Mouse (Mus musculus): ENCODE measurements around the gene Nup214. TPM values are rescaled to one million over a fixed set of nuclear protein-coding genes. Genes with fewer than 3 reads are reported as not detected.
A peak's percentile ranks its signal among the peaks of the same experiment; 100 is the strongest.

The Nup214 gene
- polyA plus RNA-seq, 1 experiment from 2014 or later, result 63.7 TPM

DNA sequence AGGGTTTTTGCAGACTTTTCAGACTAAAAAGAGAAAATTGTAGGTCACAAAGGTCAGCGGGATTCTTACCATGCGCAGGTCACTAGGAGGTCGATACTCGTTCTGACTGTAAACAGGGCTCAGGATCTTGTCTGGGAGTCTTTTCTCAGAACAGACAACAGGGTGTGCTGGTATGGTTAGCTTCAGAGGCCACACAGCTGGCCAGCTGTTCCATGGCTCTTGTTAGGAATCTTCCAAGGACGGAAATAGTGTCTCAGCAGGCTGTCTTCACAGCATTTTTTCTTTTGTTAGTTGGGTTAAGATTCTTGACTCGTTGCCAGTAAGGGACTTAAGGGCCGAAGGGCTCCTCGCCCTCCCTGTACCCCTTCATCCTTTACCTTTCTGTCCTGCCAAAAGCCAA, 7.4 kb upstream of the Nup214 start:
- Histone ChIP-seq H3K27me3 (replicated peaks) (no peaks in the 10 kb centered on the region), H3K27ac (no peak overlapping the region), H3K4me1 (peaks cover 19% of the 10 kb centered on the region), H3K4me3 (no peak overlapping the region), H3K9ac (no peak overlapping the region), H3K36me3 (peaks cover 23% of the 10 kb centered on the region), H3K4me2 (replicated peaks) (no peak overlapping the region), H3K9me3 (no peaks in the 10 kb centered on the region)
- no peak for ATAC-seq (ENCODE audit: low FRiP score, low read depth)
- 85% methylated on average over 8 of the region's 8 CpGs for WGBS

DNA sequence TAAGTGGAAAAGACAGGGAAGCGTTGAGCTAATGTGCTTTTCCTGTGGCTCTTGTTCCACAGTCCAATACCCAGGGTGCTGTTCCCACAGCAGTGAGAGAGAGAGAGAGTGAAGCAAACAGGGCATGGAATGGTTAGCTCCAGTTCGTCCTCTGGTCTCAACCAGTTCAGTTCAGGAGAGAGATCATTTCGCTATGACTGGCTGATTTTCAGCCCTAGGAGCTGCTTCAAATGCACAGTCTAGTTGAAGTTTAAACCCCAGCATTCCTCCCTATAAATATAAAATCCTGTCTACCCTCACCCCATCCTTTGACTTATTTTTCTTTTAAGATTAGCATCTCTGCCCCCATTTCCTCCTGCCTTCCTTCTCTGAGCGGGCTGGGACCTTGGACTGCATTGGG, 1.6 kb upstream of the Nup214 start:
- Histone ChIP-seq H3K4me2 (replicated peaks) (no peak overlapping the region), H3K27ac (no peak overlapping the region), H3K27me3 (replicated peaks) (no peaks in the 10 kb centered on the region), H3K36me3 (peaks cover 33% of the 10 kb centered on the region), H3K4me1 (peaks cover 14% of the 10 kb centered on the region), H3K9ac (no peak overlapping the region), H3K4me3 (no peak overlapping the region), H3K9me3 (no peaks in the 10 kb centered on the region)
- 91% methylated on average over 4 of the region's 4 CpGs for WGBS
- ATAC-seq (ENCODE audit: low FRiP score, low read depth), result no peak

DNA sequence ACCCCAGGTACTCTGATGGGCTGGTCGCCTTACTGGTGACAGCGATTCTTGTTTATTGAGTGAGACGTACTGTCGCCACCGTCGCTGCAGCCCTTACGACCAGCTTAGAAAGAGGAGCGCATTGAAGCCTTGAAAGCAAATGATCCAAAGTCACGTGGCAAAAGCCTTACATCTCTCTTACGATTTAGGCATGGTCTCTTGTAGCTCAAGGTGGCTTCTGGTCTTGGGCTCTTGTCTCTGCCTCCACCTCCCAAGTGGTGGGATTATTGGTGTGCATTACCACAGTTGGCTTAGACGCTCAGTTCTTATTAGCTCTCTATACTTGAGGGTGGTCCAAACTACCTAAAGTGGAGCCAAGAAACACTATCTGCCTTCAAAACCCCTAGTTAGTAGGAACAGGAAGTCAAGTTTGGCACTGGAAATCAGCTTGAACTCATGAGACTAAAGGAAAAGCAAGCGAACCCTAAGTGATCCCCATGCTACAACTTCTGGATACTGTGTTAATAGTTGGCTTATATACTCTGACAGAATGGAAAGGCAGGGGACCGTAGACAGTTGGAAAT, 654 bp downstream of the Nup214 start:
- 11% methylated on average over 13 of the region's 13 CpGs for WGBS
- Histone ChIP-seq H3K9ac (peak overlapping the region; percentile 93), H3K27ac (no peak overlapping the region), H3K4me2 (replicated peaks) (peak overlapping the region; percentile 82), H3K27me3 (replicated peaks) (no peaks in the 10 kb centered on the region), H3K36me3 (peaks cover 46% of the 10 kb centered on the region), H3K4me3 (peak overlapping the region; percentile 86), H3K9me3 (no peaks in the 10 kb centered on the region), H3K4me1 (peaks cover 14% of the 10 kb centered on the region)
- no peak; the same call in 1 of the 2 replicates for ATAC-seq (ENCODE audit: low FRiP score, low read depth)

DNA sequence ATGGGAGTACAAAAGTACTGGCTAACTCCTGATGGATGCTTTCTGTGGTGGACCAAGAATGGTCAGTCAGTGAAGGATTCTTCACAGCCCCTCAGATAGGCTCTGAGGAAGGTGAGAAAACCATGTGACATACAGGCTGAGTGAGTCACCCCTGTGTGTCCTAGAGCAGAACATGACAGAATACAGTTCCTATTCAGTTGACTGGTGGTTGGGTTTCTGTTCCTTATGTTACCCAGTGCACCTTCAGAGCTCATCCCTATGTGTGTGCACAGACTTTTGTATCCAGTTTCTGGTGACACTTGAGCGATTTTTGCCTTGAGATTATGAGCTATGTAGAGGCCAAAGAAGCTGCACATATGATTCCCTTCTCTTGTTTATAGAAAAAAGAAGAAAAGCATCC, 13.5 kb downstream of the Nup214 start:
- WGBS, result 100% methylated on average over 1 of the region's 1 CpGs

DNA sequence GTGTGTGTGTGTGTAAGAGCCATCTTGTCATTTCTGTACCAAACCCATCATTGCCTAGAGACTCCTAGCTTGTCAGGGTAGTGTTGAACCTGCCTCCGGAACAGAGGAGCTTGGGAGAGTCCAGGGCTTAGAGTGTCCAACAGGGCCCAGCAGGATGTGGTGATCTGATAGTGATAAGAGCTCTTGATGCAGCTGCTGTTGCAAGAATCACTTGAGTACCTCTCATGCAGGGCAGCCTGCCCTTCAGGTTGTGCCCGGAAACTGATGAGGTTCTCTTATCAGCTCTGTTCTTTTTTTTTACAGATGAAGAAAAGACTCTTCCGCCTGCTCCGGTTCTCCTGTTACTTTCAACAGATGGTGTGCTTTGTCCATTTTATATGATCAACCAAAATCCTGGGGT, 16.7 kb downstream of the Nup214 start:
- H3K27ac ChIP-seq, result no peak overlapping the region
- H3K4me1 ChIP-seq, result no peaks in the 10 kb centered on the region
- H3K4me3 ChIP-seq, result no peak overlapping the region
- no peak overlapping the region for H3K9ac ChIP-seq
- WGBS, result 96% methylated on average over 4 of the region's 4 CpGs
- H3K27me3 ChIP-seq (replicated peaks), result no peaks in the 10 kb centered on the region
- no peak overlapping the region for H3K4me2 ChIP-seq (replicated peaks)
- peaks cover 94% of the 10 kb centered on the region for H3K36me3 ChIP-seq
- ATAC-seq (ENCODE audit: low FRiP score, low read depth), result no peak
- H3K9me3 ChIP-seq, result no peaks in the 10 kb centered on the region

More for the DNA sequence above, 13.5 kb downstream of the Nup214 start:
- H3K9me3 ChIP-seq, result no peaks in the 10 kb centered on the region
- no peak for ATAC-seq (ENCODE audit: low FRiP score, low read depth)
- no peaks in the 10 kb centered on the region for H3K27me3 ChIP-seq (replicated peaks)
- H3K9ac ChIP-seq, result no peak overlapping the region
- no peak overlapping the region for H3K4me3 ChIP-seq
- H3K4me2 ChIP-seq (replicated peaks), result no peak overlapping the region
- H3K27ac ChIP-seq, result no peak overlapping the region
- H3K36me3 ChIP-seq, result peaks cover 96% of the 10 kb centered on the region
- H3K4me1 ChIP-seq, result no peaks in the 10 kb centered on the region

DNA sequence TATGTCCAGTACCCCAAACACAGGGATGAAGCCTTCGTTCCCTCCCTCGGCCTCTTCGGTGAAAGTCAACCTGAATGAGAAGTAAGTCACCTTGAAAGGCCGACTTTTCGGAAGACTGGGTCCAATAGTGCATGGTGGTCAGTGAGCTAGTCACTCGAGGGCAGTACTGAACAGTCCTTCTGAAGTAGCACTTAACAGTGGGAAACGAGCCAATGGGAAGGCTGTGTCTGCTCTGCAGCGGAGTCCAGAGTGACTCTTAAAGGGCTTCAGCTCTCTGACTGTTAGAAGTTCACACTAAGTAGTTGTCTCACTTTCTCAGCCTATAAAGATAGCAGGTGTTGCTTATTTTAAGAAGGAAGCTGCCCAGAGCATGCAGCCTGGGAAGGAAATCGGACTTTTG, 20.7 kb downstream of the Nup214 start:
- peaks cover 95% of the 10 kb centered on the region for H3K36me3 ChIP-seq
- H3K4me1 ChIP-seq, result no peaks in the 10 kb centered on the region
- H3K4me3 ChIP-seq, result no peak overlapping the region
- no peak for ATAC-seq (ENCODE audit: low FRiP score, low read depth)
- H3K4me2 ChIP-seq (replicated peaks), result no peak overlapping the region
- H3K27me3 ChIP-seq (replicated peaks), result no peaks in the 10 kb centered on the region
- no peak overlapping the region for H3K27ac ChIP-seq
- H3K9me3 ChIP-seq, result no peaks in the 10 kb centered on the region
- WGBS, result 94% methylated on average over 9 of the region's 9 CpGs
- H3K9ac ChIP-seq, result no peak overlapping the region

DNA sequence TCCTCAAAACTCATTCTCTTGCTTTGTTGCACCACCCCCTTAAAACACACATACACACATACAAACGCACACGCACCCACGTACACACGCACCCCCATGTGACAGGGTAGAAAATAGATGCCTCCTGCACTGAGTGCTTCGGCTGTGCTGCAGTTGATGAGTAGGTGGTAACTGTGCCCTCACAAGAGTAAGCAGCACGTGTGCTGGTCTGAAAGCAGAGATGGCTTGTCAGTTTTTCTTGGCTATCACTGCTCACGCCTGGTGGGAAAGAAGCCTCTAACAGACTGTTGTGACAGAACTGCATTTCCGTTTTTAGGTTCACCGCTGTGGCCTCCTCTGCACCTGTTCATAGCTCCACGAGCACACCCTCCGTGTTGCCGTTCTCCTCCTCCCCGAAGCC, 21.8 kb downstream of the Nup214 start:
- Histone ChIP-seq H3K4me2 (replicated peaks) (no peak overlapping the region), H3K9ac (no peak overlapping the region), H3K36me3 (peaks cover 93% of the 10 kb centered on the region), H3K27ac (no peak overlapping the region), H3K9me3 (no peaks in the 10 kb centered on the region), H3K4me1 (no peaks in the 10 kb centered on the region), H3K27me3 (replicated peaks) (no peaks in the 10 kb centered on the region), H3K4me3 (no peak overlapping the region)
- WGBS, result 95% methylated on average over 13 of the region's 13 CpGs
- no peak for ATAC-seq (ENCODE audit: low FRiP score, low read depth)

DNA sequence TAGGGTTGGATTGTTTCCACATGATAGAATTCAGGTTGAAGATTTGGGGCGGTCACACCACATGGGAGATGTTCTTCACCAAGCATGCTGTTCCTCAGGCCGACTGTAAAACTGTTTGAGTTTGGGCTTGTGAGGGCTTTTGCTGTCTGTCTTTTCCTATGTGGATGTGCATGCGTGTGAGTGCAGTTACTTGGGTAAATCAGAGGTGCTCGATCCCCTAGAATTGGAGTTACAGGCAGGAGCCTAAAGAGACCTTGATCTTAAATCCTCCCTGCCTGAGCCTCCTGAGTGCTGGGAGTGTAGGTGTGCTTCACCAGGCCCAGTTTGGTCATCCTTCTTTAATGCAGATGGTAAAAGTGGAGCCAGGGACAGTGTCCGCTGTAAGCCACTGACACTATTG, 23.3 kb downstream of the Nup214 start:
- Histone ChIP-seq H3K36me3 (peaks cover 86% of the 10 kb centered on the region), H3K4me1 (no peaks in the 10 kb centered on the region), H3K9me3 (no peaks in the 10 kb centered on the region), H3K27ac (no peak overlapping the region), H3K4me2 (replicated peaks) (no peak overlapping the region), H3K4me3 (no peak overlapping the region), H3K9ac (no peak overlapping the region), H3K27me3 (replicated peaks) (no peaks in the 10 kb centered on the region)
- WGBS, result 95% methylated on average over 5 of the region's 5 CpGs
- ATAC-seq (ENCODE audit: low FRiP score, low read depth), result no peak

- no peaks in the 10 kb centered on the region for H3K4me1 ChIP-seq
- no peak overlapping the region for H3K4me2 ChIP-seq (replicated peaks)
- no peaks in the 10 kb centered on the region for H3K27me3 ChIP-seq (replicated peaks)
- 76% methylated on average over 2 of the region's 2 CpGs for WGBS
- no peak overlapping the region for H3K27ac ChIP-seq
- H3K36me3 ChIP-seq, result peaks cover 86% of the 10 kb centered on the region
- ATAC-seq (ENCODE audit: low FRiP score, low read depth), result no peak
- H3K4me3 ChIP-seq, result no peak overlapping the region
- no peaks in the 10 kb centered on the region for H3K9me3 ChIP-seq
- no peak overlapping the region for H3K9ac ChIP-seq
Observed at GRCm38 (mm10) chr2:31998443-31998842, 24.2 kb downstream of the Nup214 start.

DNA sequence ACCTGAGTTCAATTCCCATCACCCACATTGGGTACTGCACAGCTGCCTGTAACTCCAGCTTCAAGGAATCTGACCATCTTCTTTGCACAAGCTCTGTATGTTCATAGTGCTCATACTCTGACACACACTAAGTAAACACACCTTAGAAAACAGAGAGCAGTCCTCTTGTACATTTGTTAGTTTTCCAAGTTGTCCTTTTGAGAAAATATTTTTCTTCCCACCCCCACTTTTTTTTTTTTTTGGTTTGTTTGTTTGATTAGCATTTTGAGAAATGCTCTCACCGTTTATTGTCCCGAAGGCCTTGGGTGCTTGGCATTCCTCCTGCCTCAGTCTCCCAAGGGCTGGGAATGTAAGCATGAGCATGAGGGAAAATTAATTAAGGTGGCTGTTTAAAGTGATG, 34.1 kb downstream of the Nup214 start:
- Histone ChIP-seq H3K4me1 (no peaks in the 10 kb centered on the region), H3K9me3 (no peaks in the 10 kb centered on the region), H3K27me3 (replicated peaks) (no peaks in the 10 kb centered on the region), H3K36me3 (peaks cover 87% of the 10 kb centered on the region), H3K9ac (no peak overlapping the region), H3K4me3 (no peak overlapping the region), H3K27ac (no peak overlapping the region), H3K4me2 (replicated peaks) (no peak overlapping the region)
- 96% methylated on average over 2 of the region's 2 CpGs for WGBS
- no peak for ATAC-seq (ENCODE audit: low FRiP score, low read depth)

- 95% methylated on average over 11 of the region's 11 CpGs for WGBS
- Histone ChIP-seq H3K4me1 (no peaks in the 10 kb centered on the region), H3K9ac (no peak overlapping the region), H3K4me2 (replicated peaks) (no peak overlapping the region), H3K27me3 (replicated peaks) (no peaks in the 10 kb centered on the region), H3K4me3 (no peak overlapping the region), H3K36me3 (peaks cover 86% of the 10 kb centered on the region), H3K27ac (no peak overlapping the region), H3K9me3 (no peaks in the 10 kb centered on the region)
- ATAC-seq (ENCODE audit: low FRiP score, low read depth), result no peak
Observed at GRCm38 (mm10) chr2:32008716-32009115, 34.5 kb downstream of the Nup214 start.

DNA sequence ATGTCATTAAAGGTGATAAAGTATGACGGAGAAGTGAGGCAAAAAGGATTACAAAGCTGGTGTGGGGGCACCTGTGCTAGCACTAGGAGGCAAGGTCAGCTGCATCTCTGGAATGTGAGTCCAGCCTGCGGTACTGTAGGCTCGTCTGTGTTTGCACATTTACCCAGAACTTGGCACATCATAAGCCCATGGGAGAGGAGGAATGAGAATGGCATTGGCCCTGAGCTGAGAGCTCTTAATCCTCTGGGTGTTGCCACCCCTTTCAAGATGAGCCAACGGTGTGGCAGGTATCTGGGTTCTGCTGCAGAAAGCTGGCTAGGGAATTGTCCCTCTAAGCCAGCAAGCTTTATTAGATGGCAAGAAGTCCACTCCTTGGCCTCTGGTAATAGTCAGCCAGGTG, 45.5 kb downstream of the Nup214 start:
- H3K4me1 ChIP-seq, result no peaks in the 10 kb centered on the region
- no peaks in the 10 kb centered on the region for H3K9me3 ChIP-seq
- 86% methylated on average over 4 of the region's 4 CpGs for WGBS
- no peak for ATAC-seq (ENCODE audit: low FRiP score, low read depth)
- no peak overlapping the region for H3K27ac ChIP-seq
- H3K9ac ChIP-seq, result no peak overlapping the region
- H3K4me2 ChIP-seq (replicated peaks), result no peak overlapping the region
- no peaks in the 10 kb centered on the region for H3K27me3 ChIP-seq (replicated peaks)
- H3K36me3 ChIP-seq, result peaks cover 87% of the 10 kb centered on the region
- no peak overlapping the region for H3K4me3 ChIP-seq

DNA sequence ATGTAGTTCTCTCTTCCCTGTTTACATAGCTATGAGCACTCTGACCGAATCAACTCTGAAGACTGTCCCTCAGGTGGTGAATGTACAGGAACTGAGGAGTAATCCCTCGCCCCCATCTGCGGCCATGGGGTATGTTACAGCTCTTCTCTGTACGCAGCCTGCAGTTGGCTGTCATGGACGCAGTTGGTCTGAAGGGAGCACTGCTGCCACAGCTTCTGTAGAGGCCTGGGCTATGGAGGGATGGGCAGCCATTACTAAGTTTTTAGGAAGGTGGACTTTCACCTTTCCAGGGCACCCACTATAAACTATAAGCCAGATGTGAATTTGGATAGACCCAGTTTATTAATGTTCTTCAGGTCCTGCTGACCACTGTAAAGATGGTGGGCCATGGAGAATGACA, 46.0 kb downstream of the Nup214 start:
- Histone ChIP-seq H3K4me1 (no peaks in the 10 kb centered on the region), H3K9ac (no peak overlapping the region), H3K9me3 (no peaks in the 10 kb centered on the region), H3K4me2 (replicated peaks) (no peak overlapping the region), H3K36me3 (peaks cover 89% of the 10 kb centered on the region), H3K4me3 (no peak overlapping the region), H3K27ac (no peak overlapping the region), H3K27me3 (replicated peaks) (no peaks in the 10 kb centered on the region)
- ATAC-seq (ENCODE audit: low FRiP score, low read depth), result no peak
- WGBS, result 94% methylated on average over 5 of the region's 5 CpGs

All from neural tube, embryonic 12.5 days (tissue).